Mouse (Mus musculus) layer of hippocampus, adult 2 months (tissue): ENCODE measurements at regions not wholly inside any gene's neighbourhood (a gene's known extent, or its start where the extent isn't known, plus 50 kb on each side); places are given as distances from the start of the nearest gene placed in this dataset.

Experiments
- DNase-seq, 2 experiments: peaks; one replicate each; pipeline ENCODE4 v3.0.0; 2022; ENCODE audit warnings: low spot score in 2 of 2
- H3K27ac ChIP-seq: fragments of 200-600 bp; 2 replicates; pipeline ENCODE4 v1.8.1; 2022
- H3K4me3 ChIP-seq: fragments of 200-600 bp; 2 replicates; pipeline ENCODE4 v1.8.1; 2022; ENCODE audit warnings: mild to moderate bottlenecking
- CTCF ChIP-seq: fragments of 200-600 bp; conservative IDR thresholded peaks from 2 replicates; pipeline ENCODE4 v1.8.1; 2022; ENCODE audit warnings: antibody characterized with exemption, mild to moderate bottlenecking, moderate library complexity

DNA sequence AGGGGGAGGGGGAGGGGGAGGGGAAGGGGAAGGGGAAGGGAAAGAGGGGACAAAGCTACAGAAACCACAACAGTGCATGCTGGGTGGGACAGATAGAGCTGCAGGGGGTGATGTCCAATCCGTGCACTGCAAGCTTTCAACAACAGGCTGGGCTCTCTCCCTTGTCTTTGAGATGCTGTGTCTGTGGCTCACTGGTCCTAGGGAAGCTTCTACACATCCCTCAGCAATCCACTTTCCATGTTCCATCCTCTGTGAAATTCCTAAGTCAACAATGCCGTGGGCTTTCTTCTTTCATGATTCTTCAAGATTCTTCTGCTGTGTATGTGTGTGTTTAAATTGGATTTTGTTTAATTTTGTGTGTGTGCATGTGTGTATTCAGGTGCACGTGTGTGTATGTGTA lies 74.5 kb upstream of the Pmepa1 start:
- no peak overlapping the region for H3K4me3 ChIP-seq
- DNase-seq: no peak
- TF ChIP-seq CTCF: no peak
- no peak overlapping the region for H3K27ac ChIP-seq

- Histone ChIP-seq H3K27ac (peak overlapping the region; percentile 36; the same call in 1 of the 2 replicates), H3K4me3 (no peak overlapping the region)
- no peak for TF ChIP-seq CTCF
- DNase-seq: peak in 1 of 2 experiments; percentile 15
Observed at GRCm38 (mm10) chr2:173351831-173352755, 75.8 kb upstream of the Pmepa1 start.

- H3K27ac ChIP-seq: peak overlapping the region; percentile 43; the same call in 1 of the 2 replicates
- H3K4me3 ChIP-seq: no peak overlapping the region
- TF ChIP-seq CTCF: no peak
- DNase-seq: no peak
Observed at GRCm38 (mm10) chr2:173352756-173353139, 76.4 kb upstream of the Pmepa1 start.

GRCm38 (mm10) chr2:173353435-173354241 lies 77.3 kb upstream of the Pmepa1 start:
- no peak for TF ChIP-seq CTCF
- H3K27ac ChIP-seq: no peak overlapping the region
- no peak overlapping the region for H3K4me3 ChIP-seq
- DNase-seq: no peak

DNA sequence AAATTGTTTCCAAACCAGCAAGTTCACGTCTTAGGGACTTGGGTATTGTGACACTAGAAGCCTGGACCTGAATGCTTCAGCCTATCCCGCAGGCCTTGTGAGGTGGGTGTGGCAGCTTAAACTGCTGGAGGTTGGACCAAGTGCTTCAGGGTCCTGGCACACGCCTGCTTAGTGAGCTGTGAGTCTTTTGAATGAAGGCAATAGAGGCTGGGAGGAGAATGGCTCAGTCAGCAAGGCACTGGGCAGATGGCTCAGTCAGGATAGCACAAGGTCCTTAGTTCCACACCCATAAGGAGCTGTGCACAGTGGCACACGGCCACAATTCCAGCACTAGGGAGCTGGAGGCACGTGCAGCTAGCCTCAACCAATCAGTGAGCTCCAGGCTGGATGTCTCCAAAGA lies 80.5 kb upstream of the Pmepa1 start:
- no peak overlapping the region for H3K4me3 ChIP-seq
- TF ChIP-seq CTCF: no peak
- H3K27ac ChIP-seq: no peak overlapping the region
- no peak for DNase-seq

DNA sequence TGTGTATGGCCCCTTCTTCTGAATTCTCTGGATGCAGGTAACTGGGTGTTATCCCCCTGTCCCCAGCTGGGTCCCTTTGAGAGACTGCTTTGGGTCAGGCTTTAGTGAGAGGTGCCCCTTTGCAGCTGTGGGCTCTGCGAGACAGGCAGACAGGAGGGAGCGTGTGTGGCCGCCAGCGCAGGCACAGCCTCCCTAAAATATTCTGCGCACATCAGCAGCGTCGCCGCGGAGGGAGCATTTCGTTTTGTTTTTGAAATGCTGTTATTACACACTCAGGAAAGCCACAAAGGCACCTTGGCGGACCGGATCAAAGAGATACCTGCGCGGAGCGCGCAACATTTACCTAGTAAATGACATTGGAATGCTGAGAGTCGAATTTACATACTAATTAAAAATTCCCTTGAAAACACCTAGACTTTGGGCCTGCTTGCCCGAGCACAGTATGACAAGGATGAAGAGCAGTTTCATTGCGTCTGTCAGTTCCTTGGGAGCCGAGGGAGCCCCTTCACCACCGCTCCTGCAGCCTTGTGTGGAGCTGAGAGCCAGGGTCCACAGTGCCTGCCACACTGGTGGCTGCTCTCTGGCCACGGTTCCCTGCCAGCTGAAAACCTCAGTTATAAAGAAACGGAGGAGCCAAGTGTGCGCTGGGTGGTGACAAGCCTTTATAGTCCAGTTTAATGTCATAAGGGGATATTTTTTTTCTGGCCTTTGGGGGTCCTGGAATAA lies 89.3 kb upstream of the Pmepa1 start:
- Histone ChIP-seq H3K4me3 (peak overlapping the region; percentile 28; the same call in 1 of the 2 replicates), H3K27ac (no peak overlapping the region)
- TF ChIP-seq CTCF: no peak
- DNase-seq: no peak

DNA sequence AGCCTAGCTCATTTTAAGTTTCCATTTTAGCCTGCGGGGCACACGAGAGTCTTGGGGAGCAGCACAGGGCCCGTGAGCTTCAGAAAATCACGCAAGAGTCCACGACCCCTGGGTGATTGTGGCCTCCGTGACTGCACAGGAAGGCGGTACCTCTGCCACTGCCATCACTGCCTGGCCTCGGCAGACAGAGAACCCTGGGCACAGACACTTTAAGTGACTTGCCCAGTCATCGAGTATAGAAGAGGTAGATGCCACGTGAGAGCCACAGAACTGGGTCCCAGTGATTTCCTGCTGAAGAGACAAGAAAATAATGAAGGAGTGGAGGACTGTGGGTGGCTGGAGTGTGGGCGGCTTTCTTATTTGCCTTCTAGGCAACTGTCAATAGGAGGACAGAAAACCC lies 90.4 kb upstream of the Pmepa1 start:
- Histone ChIP-seq H3K4me3 (no peak overlapping the region), H3K27ac (no peak overlapping the region)
- DNase-seq: no peak
- TF ChIP-seq CTCF: no peak

DNA sequence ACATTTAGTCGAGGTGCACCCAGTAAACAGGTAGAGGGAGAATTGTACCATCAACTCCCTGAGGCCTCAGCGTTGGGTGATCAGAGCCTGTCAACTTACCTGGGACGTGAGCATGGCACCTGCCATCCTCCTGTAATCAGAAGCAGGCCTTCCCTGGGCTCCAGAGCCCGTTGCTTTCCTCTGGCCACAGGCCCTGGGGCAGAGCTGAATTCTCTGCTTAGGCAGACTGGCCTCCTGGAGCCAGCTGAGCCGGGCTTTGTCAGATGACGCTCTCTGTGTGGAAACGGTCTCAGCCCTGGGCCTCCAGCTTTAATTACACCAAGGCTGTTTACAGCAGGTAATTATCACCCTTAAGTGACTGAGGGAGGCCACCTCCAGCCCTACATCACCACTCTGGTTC lies 92.6 kb upstream of the Pmepa1 start:
- no peak for TF ChIP-seq CTCF
- Histone ChIP-seq H3K4me3 (no peak overlapping the region), H3K27ac (no peak overlapping the region)
- DNase-seq: no peak

- no peak for DNase-seq
Observed at GRCm38 (mm10) chr2:173376926-173377325, 100.6 kb upstream of the Pmepa1 start.

GRCm38 (mm10) chr2:173377497-173378257 lies 101.3 kb upstream of the Pmepa1 start:
- DNase-seq: no peak
- H3K4me3 ChIP-seq: no peak overlapping the region

More at GRCm38 (mm10) chr2:173376926-173377325, 100.6 kb upstream of the Pmepa1 start:
- Histone ChIP-seq H3K4me3 (no peak overlapping the region), H3K27ac (no peak overlapping the region)
- TF ChIP-seq CTCF: no peak

DNA sequence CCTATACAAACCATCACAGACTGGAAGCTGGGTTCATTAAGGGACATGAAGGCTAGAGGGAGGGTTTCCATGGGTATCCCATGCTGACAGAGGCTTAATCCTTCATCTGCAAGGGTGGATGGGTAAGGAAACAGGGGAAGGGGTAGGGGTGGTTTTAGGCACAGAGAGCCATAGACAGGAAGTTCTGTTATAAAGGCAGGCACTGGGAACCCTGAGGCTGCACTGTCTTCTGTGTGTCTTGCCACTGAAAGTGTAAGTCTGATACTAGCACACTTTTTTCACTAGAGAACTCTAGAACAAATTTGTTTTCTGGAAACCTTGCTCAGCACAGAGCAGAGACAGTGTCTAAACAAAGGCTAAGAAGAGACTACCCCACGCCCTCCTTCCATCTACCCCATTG lies 103.4 kb upstream of the Pmepa1 start:
- no peak for DNase-seq
- TF ChIP-seq CTCF: no peak
- no peak overlapping the region for H3K4me3 ChIP-seq
- no peak overlapping the region for H3K27ac ChIP-seq

More at GRCm38 (mm10) chr2:173377497-173378257, 101.3 kb upstream of the Pmepa1 start:
- H3K27ac ChIP-seq: no peak overlapping the region
- TF ChIP-seq CTCF: no peak

- Histone ChIP-seq H3K4me3 (no peak overlapping the region), H3K27ac (no peak overlapping the region)
- no peak for TF ChIP-seq CTCF
- no peak for DNase-seq
Observed at GRCm38 (mm10) chr2:173380341-173380761, 104.0 kb upstream of the Pmepa1 start.
